Mouse (Mus musculus): Measurements from ENCODE around the gene Nfkbiz.

Nfkbiz gene

GRCm38 (mm10) chr16:55822741-55823397, 15.8 kb downstream of the Nfkbiz start:
- Histone ChIP-seq H3K27me3 (ENCODE audit: insufficient read depth, low read length) (peaks cover 11% of the 10 kb centered on the region), H3K4me3 (replicated peaks; ENCODE audit: low read length) (peak overlapping the region; percentile 98), H3K9me3 (ENCODE audit: low read length) (no peaks in the 10 kb centered on the region), H3K4me1 (replicated peaks; ENCODE audit: low read depth, low read length) (peaks cover 48% of the 10 kb centered on the region), H3K36me3 (ENCODE audit: insufficient read depth, low read length) (peaks cover 16% of the 10 kb centered on the region)
- TF ChIP-seq POU5F1 (IDR thresholded peaks at IDR 0.05; ENCODE audit: borderline replicate concordance, low read length) (no peak), CTCF (conservative IDR thresholded peaks at IDR 0.05; ENCODE audit: low read length) (no peak), NANOG (IDR thresholded peaks at IDR 0.05; ENCODE audit: borderline replicate concordance, low read length) (no peak)

- Histone ChIP-seq H3K27me3 (ENCODE audit: insufficient read depth, low read length) (peaks cover 11% of the 10 kb centered on the region), H3K9me3 (ENCODE audit: low read length) (no peaks in the 10 kb centered on the region), H3K36me3 (ENCODE audit: insufficient read depth, low read length) (peaks cover 23% of the 10 kb centered on the region), H3K4me1 (replicated peaks; ENCODE audit: low read depth, low read length) (peaks cover 48% of the 10 kb centered on the region), H3K4me3 (replicated peaks; ENCODE audit: low read length) (peak overlapping the region; percentile 98)
- no peak for TF ChIP-seq CTCF (conservative IDR thresholded peaks at IDR 0.05; ENCODE audit: low read length)
- no peak for TF ChIP-seq NANOG (IDR thresholded peaks at IDR 0.05; ENCODE audit: borderline replicate concordance, low read length)
- no peak for TF ChIP-seq POU5F1 (IDR thresholded peaks at IDR 0.05; ENCODE audit: borderline replicate concordance, low read length)
These were observed 16.5 kb downstream of the Nfkbiz start for GRCm38 (mm10) chr16:55821997-55822740.

- H3K27me3 ChIP-seq (ENCODE audit: insufficient read depth, low read length), result peaks cover 11% of the 10 kb centered on the region
- no peak for TF ChIP-seq NANOG (IDR thresholded peaks at IDR 0.05; ENCODE audit: borderline replicate concordance, low read length)
- no peak for TF ChIP-seq CTCF (conservative IDR thresholded peaks at IDR 0.05; ENCODE audit: low read length)
- TF ChIP-seq POU5F1 (IDR thresholded peaks at IDR 0.05; ENCODE audit: borderline replicate concordance, low read length), result no peak
- peaks cover 29% of the 10 kb centered on the region for H3K36me3 ChIP-seq (ENCODE audit: insufficient read depth, low read length)
- no peaks in the 10 kb centered on the region for H3K9me3 ChIP-seq (ENCODE audit: low read length)
- H3K4me1 ChIP-seq (replicated peaks; ENCODE audit: low read depth, low read length), result peaks cover 49% of the 10 kb centered on the region
- H3K4me3 ChIP-seq (replicated peaks; ENCODE audit: low read length), result peak overlapping the region; percentile 98
These were observed 17.1 kb downstream of the Nfkbiz start for GRCm38 (mm10) chr16:55821571-55821981.

GRCm38 (mm10) chr16:55820916-55821570, 17.7 kb downstream of the Nfkbiz start:
- TF ChIP-seq NANOG (IDR thresholded peaks at IDR 0.05; ENCODE audit: borderline replicate concordance, low read length), result no peak
- TF ChIP-seq CTCF (conservative IDR thresholded peaks at IDR 0.05; ENCODE audit: low read length), result no peak
- no peak for TF ChIP-seq POU5F1 (IDR thresholded peaks at IDR 0.05; ENCODE audit: borderline replicate concordance, low read length)
- no peaks in the 10 kb centered on the region for H3K9me3 ChIP-seq (ENCODE audit: low read length)
- H3K27me3 ChIP-seq (ENCODE audit: insufficient read depth, low read length), result peaks cover 11% of the 10 kb centered on the region
- peaks cover 35% of the 10 kb centered on the region for H3K36me3 ChIP-seq (ENCODE audit: insufficient read depth, low read length)
- peak overlapping the region; percentile 98 for H3K4me3 ChIP-seq (replicated peaks; ENCODE audit: low read length)
- H3K4me1 ChIP-seq (replicated peaks; ENCODE audit: low read depth, low read length), result peaks cover 54% of the 10 kb centered on the region

- TF ChIP-seq POU5F1 (IDR thresholded peaks at IDR 0.05; ENCODE audit: borderline replicate concordance, low read length) (no peak), NANOG (IDR thresholded peaks at IDR 0.05; ENCODE audit: borderline replicate concordance, low read length) (no peak), CTCF (conservative IDR thresholded peaks at IDR 0.05; ENCODE audit: low read length) (no peak)
- peaks cover 11% of the 10 kb centered on the region for H3K27me3 ChIP-seq (ENCODE audit: insufficient read depth, low read length)
- H3K4me3 ChIP-seq (replicated peaks; ENCODE audit: low read length), result peak overlapping the region; percentile 98
- H3K9me3 ChIP-seq (ENCODE audit: low read length), result no peaks in the 10 kb centered on the region
- peaks cover 41% of the 10 kb centered on the region for H3K36me3 ChIP-seq (ENCODE audit: insufficient read depth, low read length)
- H3K4me1 ChIP-seq (replicated peaks; ENCODE audit: low read depth, low read length), result peaks cover 61% of the 10 kb centered on the region
These were observed 18.4 kb downstream of the Nfkbiz start for GRCm38 (mm10) chr16:55820161-55820915.

GRCm38 (mm10) chr16:55819186-55819861, 19.4 kb downstream of the Nfkbiz start:
- TF ChIP-seq NANOG (IDR thresholded peaks at IDR 0.05; ENCODE audit: borderline replicate concordance, low read length), result no peak
- no peak for TF ChIP-seq CTCF (conservative IDR thresholded peaks at IDR 0.05; ENCODE audit: low read length)
- TF ChIP-seq POU5F1 (IDR thresholded peaks at IDR 0.05; ENCODE audit: borderline replicate concordance, low read length), result no peak
- H3K27me3 ChIP-seq (ENCODE audit: insufficient read depth, low read length), result peaks cover 11% of the 10 kb centered on the region
- H3K36me3 ChIP-seq (ENCODE audit: insufficient read depth, low read length), result peaks cover 48% of the 10 kb centered on the region
- peaks cover 64% of the 10 kb centered on the region for H3K4me1 ChIP-seq (replicated peaks; ENCODE audit: low read depth, low read length)
- H3K4me3 ChIP-seq (replicated peaks; ENCODE audit: low read length), result 0 out of 2 replicates have a peak overlapping the region, but pooled peaks have one; percentile 18
- H3K9me3 ChIP-seq (ENCODE audit: low read length), result no peaks in the 10 kb centered on the region

GRCm38 (mm10) chr16:55817717-55818515, 20.8 kb downstream of the Nfkbiz start:
- Histone ChIP-seq H3K4me1 (replicated peaks; ENCODE audit: low read depth, low read length) (peaks cover 64% of the 10 kb centered on the region), H3K27me3 (ENCODE audit: insufficient read depth, low read length) (peaks cover 11% of the 10 kb centered on the region), H3K4me3 (replicated peaks; ENCODE audit: low read length) (no peak overlapping the region), H3K36me3 (ENCODE audit: insufficient read depth, low read length) (peaks cover 62% of the 10 kb centered on the region), H3K9me3 (ENCODE audit: low read length) (no peaks in the 10 kb centered on the region)
- no peak for TF ChIP-seq CTCF (conservative IDR thresholded peaks at IDR 0.05; ENCODE audit: low read length)
- no peak for TF ChIP-seq NANOG (IDR thresholded peaks at IDR 0.05; ENCODE audit: borderline replicate concordance, low read length)
- TF ChIP-seq POU5F1 (IDR thresholded peaks at IDR 0.05; ENCODE audit: borderline replicate concordance, low read length), result no peak
